Mouse (Mus musculus) liver (tissue): ENCODE measurements at regions not wholly inside any gene's neighbourhood (a gene's known extent, or its start where the extent isn't known, plus 50 kb on each side); places are given as distances from the start of the nearest gene placed in this dataset.
"Not testable (repeated sequence)": the region's sequence is repeated elsewhere in the genome, so short reads cannot be mapped to it uniquely, and the experiment has no call there.

Source experiments
- DNase-seq: peaks from one replicate; pipeline ENCODE4 v3.0.0-alpha.2; 2020; ENCODE audit warnings: mixed read lengths

GRCm38 (mm10) chr3:56980593-56981304 lies 321.0 kb downstream of the Tm4sf1 start:
- no peak for DNase-seq

GRCm38 (mm10) chr3:56966008-56966407 lies 335.8 kb downstream of the Tm4sf1 start:
- DNase-seq = no peak

GRCm38 (mm10) chr3:56965444-56965843 lies 336.3 kb downstream of the Tm4sf1 start:
- DNase-seq = no peak

GRCm38 (mm10) chr3:56964156-56964555 lies 337.6 kb downstream of the Tm4sf1 start:
- DNase-seq = no peak

GRCm38 (mm10) chr3:56963251-56963650 lies 338.5 kb downstream of the Tm4sf1 start:
- DNase-seq = no peak

GRCm38 (mm10) chr3:56962248-56963013 lies 339.4 kb downstream of the Tm4sf1 start:
- no peak for DNase-seq

GRCm38 (mm10) chr3:56956978-56957377 lies 344.8 kb downstream of the Tm4sf1 start:
- no peak for DNase-seq

- DNase-seq = no peak
Observed at GRCm38 (mm10) chr3:56955799-56956121, 346.0 kb downstream of the Tm4sf1 start.

GRCm38 (mm10) chr3:56955098-56955798 lies 346.5 kb downstream of the Tm4sf1 start:
- no peak for DNase-seq

GRCm38 (mm10) chr3:56942557-56942956 lies 359.2 kb downstream of the Tm4sf1 start:
- not testable (repeated sequence) for DNase-seq

GRCm38 (mm10) chr3:56928940-56929339 lies 372.8 kb downstream of the Tm4sf1 start:
- not testable (repeated sequence) for DNase-seq

GRCm38 (mm10) chr3:56898491-56898890 lies 403.3 kb downstream of the Tm4sf1 start:
- DNase-seq = no peak

GRCm38 (mm10) chr3:56877062-56877461 lies 424.7 kb downstream of the Tm4sf1 start:
- no peak for DNase-seq

- no peak for DNase-seq
Observed at GRCm38 (mm10) chr3:56863591-56863990, 438.2 kb downstream of the Tm4sf1 start.

- DNase-seq = no peak
Observed at GRCm38 (mm10) chr3:56859841-56860240, 441.9 kb downstream of the Tm4sf1 start.

GRCm38 (mm10) chr3:56845462-56845770 lies 456.4 kb downstream of the Tm4sf1 start:
- no peak for DNase-seq

GRCm38 (mm10) chr3:56844681-56845461 lies 456.9 kb downstream of the Tm4sf1 start:
- no peak for DNase-seq

- no peak for DNase-seq
Observed at GRCm38 (mm10) chr3:56837176-56837575, 464.6 kb downstream of the Tm4sf1 start.

- DNase-seq = no peak
Observed at GRCm38 (mm10) chr3:56830315-56831097, 471.3 kb downstream of the Tm4sf1 start.

- DNase-seq = no peak
Observed at GRCm38 (mm10) chr3:56824157-56824556, 477.6 kb downstream of the Tm4sf1 start.

GRCm38 (mm10) chr3:56810548-56811071 lies 491.2 kb downstream of the Tm4sf1 start:
- no peak for DNase-seq

GRCm38 (mm10) chr3:56793054-56793453 lies 508.7 kb downstream of the Tm4sf1 start:
- DNase-seq = no peak
